Mouse (Mus musculus) NIH3T3 (cell line): Measurements from ENCODE around the gene Hist1h1c.
"Not testable (repeated sequence)": the region's sequence is repeated elsewhere in the genome, so short reads cannot be mapped to it uniquely, and the experiment has no call there.

Experiments used
- DNase-seq: peaks from one replicate; pipeline ENCODE4 v3.0.0-alpha.2; 2012; ENCODE audit warnings: low read depth

The Hist1h1c gene

GRCm38 (mm10) chr13:23738677-23739068 lies at the start of gene Hist1h1c:
TSS of gene Hist1h1c (plus strand) at chr13:23738808.
- DNase-seq = peak; percentile 95

GRCm38 (mm10) chr13:23688956-23689355 lies 49.7 kb upstream of the Hist1h1c start:
- no peak for DNase-seq

GRCm38 (mm10) chr13:23689459-23689858 lies 49.1 kb upstream of the Hist1h1c start:
- no peak for DNase-seq

- no peak for DNase-seq
Measured at GRCm38 (mm10) chr13:23693856-23694440, 44.7 kb upstream of the Hist1h1c start.

GRCm38 (mm10) chr13:23694956-23695355 lies 43.7 kb upstream of the Hist1h1c start:
- DNase-seq = no peak

GRCm38 (mm10) chr13:23695514-23695913 lies 43.1 kb upstream of the Hist1h1c start, which contains the start of gene Hist1h1t:
TSS of gene Hist1h1t (plus strand) at chr13:23695814.
- no peak for DNase-seq

GRCm38 (mm10) chr13:23696061-23696474 lies 42.5 kb upstream of the Hist1h1c start:
- no peak for DNase-seq

GRCm38 (mm10) chr13:23697491-23698299 lies 40.9 kb upstream of the Hist1h1c start:
- peak; percentile 83 for DNase-seq

- DNase-seq = peak; percentile 97
Measured at GRCm38 (mm10) chr13:23698300-23698693, 40.3 kb upstream of the Hist1h1c start, which contains the start of gene Hist1h4c. TSS of gene Hist1h4c (minus strand) at chr13:23698454.

- no peak for DNase-seq
Measured at GRCm38 (mm10) chr13:23698996-23699395, 39.6 kb upstream of the Hist1h1c start.

- no peak for DNase-seq
Measured at GRCm38 (mm10) chr13:23699767-23700166, 38.8 kb upstream of the Hist1h1c start.

- peak; percentile 85 for DNase-seq
Measured at GRCm38 (mm10) chr13:23700786-23701520, 37.7 kb upstream of the Hist1h1c start.

GRCm38 (mm10) chr13:23702220-23702619 lies 36.4 kb upstream of the Hist1h1c start:
- no peak for DNase-seq

- not testable (repeated sequence) for DNase-seq
Measured at GRCm38 (mm10) chr13:23702801-23703200, 35.8 kb upstream of the Hist1h1c start.

GRCm38 (mm10) chr13:23705751-23706356 lies 32.8 kb upstream of the Hist1h1c start:
- no peak for DNase-seq

- DNase-seq = no peak
Measured at GRCm38 (mm10) chr13:23706771-23707170, 31.8 kb upstream of the Hist1h1c start.

GRCm38 (mm10) chr13:23708041-23708440 lies 30.6 kb upstream of the Hist1h1c start:
- no peak for DNase-seq

GRCm38 (mm10) chr13:23708654-23709053 lies 30.0 kb upstream of the Hist1h1c start:
- no peak for DNase-seq

GRCm38 (mm10) chr13:23709714-23710373 lies 28.8 kb upstream of the Hist1h1c start:
- DNase-seq = peak; percentile 22

GRCm38 (mm10) chr13:23710374-23711089 lies 28.1 kb upstream of the Hist1h1c start, which contains the start of gene Hfe:
TSS of gene Hfe (minus strand) at chr13:23710854.
- peak; percentile 46 for DNase-seq
